Mouse (Mus musculus): Measurements from ENCODE around the gene Tex2. TPM values are rescaled to one million over a fixed set of nuclear protein-coding genes. Genes with fewer than 3 reads are reported as not detected.

Tex2 gene
- 253 TPM for polyA plus RNA-seq (2014; fragmentation: Illumina TruSeq; extraction: RNeasy Lipid Tissue Mini Kit (QIAGEN cat#74804); ENCODE audit: low read depth, low replicate concordance)

GRCm38 (mm10) chr11:106612961-106613637 lies at the start of gene Tex2:
Gene Tex2 (minus strand): TSS chr11:106613423.

GRCm38 (mm10) chr11:106487733-106488115 lies 125.5 kb downstream of the Tex2 start, which contains the start of gene Ern1:
Gene Ern1 (minus strand): TSS chr11:106487852.

Other genes with a start within 250 kb of the Tex2 start
- gene Prr29, start 248.0 kb downstream of the Tex2 start, polyA plus RNA-seq (2014; fragmentation: Illumina TruSeq; extraction: RNeasy Lipid Tissue Mini Kit (QIAGEN cat#74804); ENCODE audit: low read depth, low replicate concordance): not detected
- not detected for gene Icam2, start 225.3 kb downstream of the Tex2 start, polyA plus RNA-seq (2014; fragmentation: Illumina TruSeq; extraction: RNeasy Lipid Tissue Mini Kit (QIAGEN cat#74804); ENCODE audit: low read depth, low replicate concordance)
- gene Ern1, start 125.6 kb downstream of the Tex2 start, polyA plus RNA-seq (2014; fragmentation: Illumina TruSeq; extraction: RNeasy Lipid Tissue Mini Kit (QIAGEN cat#74804); ENCODE audit: low read depth, low replicate concordance): 4.4 TPM
- gene Pecam1, start 137.2 kb upstream of the Tex2 start, polyA plus RNA-seq (2014; fragmentation: Illumina TruSeq; extraction: RNeasy Lipid Tissue Mini Kit (QIAGEN cat#74804); ENCODE audit: low read depth, low replicate concordance): 1.6 TPM
- gene Milr1, start 137.8 kb upstream of the Tex2 start, polyA plus RNA-seq (2014; fragmentation: Illumina TruSeq; extraction: RNeasy Lipid Tissue Mini Kit (QIAGEN cat#74804); ENCODE audit: low read depth, low replicate concordance): 0.31 TPM
- gene Polg2, start 166.1 kb upstream of the Tex2 start, polyA plus RNA-seq (2014; fragmentation: Illumina TruSeq; extraction: RNeasy Lipid Tissue Mini Kit (QIAGEN cat#74804); ENCODE audit: low read depth, low replicate concordance): 2.7 TPM
- 1,671 TPM for gene Ddx5, start 175.8 kb upstream of the Tex2 start, polyA plus RNA-seq (2014; fragmentation: Illumina TruSeq; extraction: RNeasy Lipid Tissue Mini Kit (QIAGEN cat#74804); ENCODE audit: low read depth, low replicate concordance)
- gene Cep95, start 175.8 kb upstream of the Tex2 start, polyA plus RNA-seq (2014; fragmentation: Illumina TruSeq; extraction: RNeasy Lipid Tissue Mini Kit (QIAGEN cat#74804); ENCODE audit: low read depth, low replicate concordance): 109 TPM

Measured in testis, adult 10 weeks (tissue).